Comparison of ENCODE assay signal across 9 mouse cellular contexts in genomic region chr10:42583157-42583872, GRCm38 (mm10). TPM values are rescaled to one million over a fixed set of nuclear protein-coding genes. Genes with fewer than 3 reads are reported as not detected.
A peak's percentile ranks its signal among the peaks of the same experiment; 100 is the strongest.
DNase-seq lines count a peak whose midpoint lies in the region; ATAC-seq lines count a peak whose summit lies in the region.
"Had no signal": no experiment of that assay in that cellular context is flagged by ENCODE, and none has a peak within 500 bp of the region (broad histone marks: within the 10 kb centered on the region; RNA-seq: fewer than 3 reads in every experiment).

Nr2e1 (minus strand) TSS chr10:42583632.
Ostm1 (plus strand) TSS chr10:42583822.

- 0 out of 2 replicates have a peak within 1 kb of the TSS, but pooled peaks have one; percentile 16 for H3K27ac ChIP-seq in midbrain, embryonic 15.5 days

- WGBS in midbrain, embryonic 15.5 days = under 1% methylated on average over 43 of the region's 43 CpGs

- peak; percentile 69 for ATAC-seq in midbrain, embryonic 15.5 days (replicated peaks)
- ATAC-seq in megakaryocyte-erythroid progenitor cell, adult 5-6 weeks (replicated peaks; ENCODE audit: low FRiP score, low TSS enrichment, poor library complexity, severe bottlenecking) = no peak
- no peak for ATAC-seq in activated CD4-positive, CD25-positive, alpha-beta regulatory T cell, adult 4 months

- no peaks in the 10 kb centered on the region for H3K9me3 ChIP-seq in midbrain, embryonic 15.5 days

- H3K27me3 ChIP-seq in midbrain, embryonic 15.5 days (replicated peaks) = peaks cover 56% of the 10 kb centered on the region

- H3K4me1 ChIP-seq in midbrain, embryonic 15.5 days = peaks cover 50% of the 10 kb centered on the region

- H3K36me3 ChIP-seq in midbrain, embryonic 15.5 days (replicated peaks) = no peaks in the 10 kb centered on the region

- peak within 1 kb of the TSS; percentile 36 for H3K4me3 ChIP-seq in midbrain, embryonic 15.5 days

- peak within 1 kb of the TSS; percentile 57 for H3K4me2 ChIP-seq in midbrain, embryonic 15.5 days

- DNase-seq in cerebellum, postnatal 14 days = peak; percentile 28 to 37
- no peak for DNase-seq in cerebellum, adult 9-11 months
- peak; percentile 33 for DNase-seq in brain, adult 2 months (ENCODE audit: low read depth, low spot score)
- peak; percentile 62 to 63 for DNase-seq in frontal cortex, postnatal 36 days (ENCODE audit: low spot score in 2 of 2)
- peak; percentile 72 to 80 for DNase-seq in layer of hippocampus, postnatal 10 days (ENCODE audit: low spot score in 2 of 2)

- H3K9ac ChIP-seq in midbrain, embryonic 15.5 days = peak within 1 kb of the TSS; percentile 29

RNA-seq across cellular contexts. Expression of gene Nr2e1, which starts in this region (rescaled TPM):
- total RNA-seq in layer of hippocampus, postnatal 10 days (2021) = 10 to 100 TPM; 13.1 to 14.1 TPM
- polyA plus RNA-seq in midbrain, embryonic 15.5 days (2015; fragmentation: Nextera tagmentation; extraction: Ambion mirVana) = 5.3 and 6.5 TPM in 2 replicates
- not detected in 2 replicates for total RNA-seq in megakaryocyte-erythroid progenitor cell, adult 5-6 weeks (2014; fragmentation: Nextera tagmentation)
- total RNA-seq in megakaryocyte-erythroid progenitor cell, adult 5-6 weeks (2017) = not detected in 2 replicates
- polyA plus RNA-seq in activated CD4-positive, CD25-positive, alpha-beta regulatory T cell, adult 4 months (2017; shearing (Covaris generic)) = not detected
- polyA plus RNA-seq: neural tube, embryonic 14.5 days had no signal

RNA-seq across cellular contexts. Expression of gene Ostm1, which starts in this region (rescaled TPM):
- 10 to 100 TPM; 42.9 to 45.4 TPM for total RNA-seq in layer of hippocampus, postnatal 10 days (2021)
- 37.2 and 39.7 TPM in 2 replicates for polyA plus RNA-seq in midbrain, embryonic 15.5 days (2015; fragmentation: Nextera tagmentation; extraction: Ambion mirVana)
- total RNA-seq in megakaryocyte-erythroid progenitor cell, adult 5-6 weeks (2014; fragmentation: Nextera tagmentation) = 20.9 and 44.1 TPM in 2 replicates
- total RNA-seq in megakaryocyte-erythroid progenitor cell, adult 5-6 weeks (2017) = 33.5 and 48.7 TPM in 2 replicates
- polyA plus RNA-seq in activated CD4-positive, CD25-positive, alpha-beta regulatory T cell, adult 4 months (2017; shearing (Covaris generic)) = 10 to 100 TPM; 35.5 to 46.7 TPM

Comparison
In these comparisons a context has a peak if more than half of its experiments do, and no peak if none do; other contexts are left out.
1. RNA of gene Nr2e1 (total RNA-seq): 13.1 to 14.1 TPM in layer of hippocampus, postnatal 10 days; not detected in megakaryocyte-erythroid progenitor cell, adult 5-6 weeks; every median in the first group is over 10 times any median in the second.